Mouse (Mus musculus) G1E (cell line): Measurements from ENCODE around the gene Hoxc9.

Experiments used
- CTCF ChIP-seq: IDR thresholded peaks from 2 replicates; pipeline ENCODE4 v1.5.1; 2012; ENCODE audit warnings: low read depth, low read length, inconsistent platforms, mixed read lengths
- GATA1 ChIP-seq: IDR thresholded peaks from 2 replicates; pipeline ENCODE4 v1.6.1; 2012; ENCODE audit warnings: borderline replicate concordance, low read length, inconsistent platforms, mixed read lengths
- TAL1 ChIP-seq: conservative IDR thresholded peaks from 2 replicates; pipeline ENCODE4 v1.6.1; 2012; ENCODE audit warnings: low read depth, low read length, inconsistent platforms, mixed read lengths

- no peak for TF ChIP-seq GATA1
- TF ChIP-seq CTCF: no peak
- no peak for TF ChIP-seq TAL1
Observed at GRCm38 (mm10) chr15:102984925-102985324, 8.7 kb downstream of the Hoxc9 start.
